Mouse (Mus musculus): ENCODE data around the gene Zfp526.
A peak's percentile ranks its signal among the peaks of the same experiment; 100 is the strongest.

DNA sequence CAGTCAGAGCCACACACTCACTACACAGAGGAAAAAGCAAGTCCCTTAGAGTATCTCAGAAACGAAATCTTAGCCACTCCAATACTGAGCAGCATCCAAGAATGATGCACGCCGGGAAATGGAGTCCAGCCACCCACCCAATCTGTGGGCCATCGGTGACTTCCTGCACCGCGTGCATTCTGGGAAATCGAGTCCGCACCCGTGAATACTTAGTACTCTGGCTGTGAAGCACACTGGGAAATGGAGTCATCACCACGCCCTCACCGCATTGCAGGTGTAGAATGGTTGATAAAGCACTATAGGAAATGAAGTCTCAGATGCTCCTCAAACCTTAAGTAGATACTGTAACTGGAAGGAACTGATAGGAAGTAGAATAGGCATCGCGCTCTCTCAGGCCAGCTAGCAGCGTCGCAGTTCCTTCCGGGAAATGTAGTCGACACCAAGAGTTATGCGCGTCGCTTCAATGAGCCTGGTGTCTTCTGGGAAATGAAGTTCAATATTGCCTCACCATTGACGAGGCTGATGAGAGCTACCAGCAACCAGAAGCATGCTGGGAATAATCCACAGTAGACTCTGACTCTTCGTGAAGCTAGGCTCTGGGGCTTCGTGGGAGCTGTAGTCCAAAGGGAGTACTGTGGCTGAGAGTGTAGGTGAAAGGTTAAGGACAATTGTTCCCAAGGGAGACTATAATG, 16.9 kb downstream of the Zfp526 start:
- 0 out of 2 replicates have a peak, but pooled peaks have one; percentile 8 for TF ChIP-seq CTCF (IDR thresholded peaks at IDR 0.05; ENCODE audit: low read depth)
- TF ChIP-seq EP300 (IDR thresholded peaks at IDR 0.05; ENCODE audit: low read depth), result peak; percentile 91

All from liver, embryonic 14.5 days (tissue).